Mouse (Mus musculus): ENCODE data around the gene Cfi.

Cfi gene

DNA sequence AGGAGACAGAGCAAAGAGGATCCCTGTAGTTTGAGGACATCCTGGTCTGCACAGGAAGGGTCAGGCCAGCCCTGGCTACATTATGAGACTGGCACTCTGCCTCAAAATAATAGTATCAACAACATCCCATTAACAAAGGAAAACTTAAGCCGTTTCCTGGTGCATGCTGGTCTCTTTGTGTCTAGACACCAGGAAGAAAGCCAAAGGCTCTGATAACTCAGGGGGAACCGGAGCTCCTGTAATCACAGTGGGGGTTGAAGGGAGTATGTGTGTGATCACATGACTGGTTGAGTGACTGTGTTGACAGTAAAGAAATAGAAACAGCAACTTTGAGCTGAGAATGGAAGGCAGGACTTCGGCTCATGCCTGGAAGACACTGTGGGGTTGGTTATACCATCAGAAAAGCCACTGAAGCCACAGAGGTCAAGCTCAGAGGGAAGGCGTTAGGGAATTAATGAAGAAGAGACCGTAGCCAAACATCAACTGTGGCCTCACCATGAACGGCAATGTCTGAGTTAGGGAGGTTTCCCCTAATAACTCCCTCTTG lies at the start of gene Cfi:
TSS of gene Cfi (plus strand) at position 497 of the 547 bp plus-strand sequence.
- no peak for DNase-seq

DNA sequence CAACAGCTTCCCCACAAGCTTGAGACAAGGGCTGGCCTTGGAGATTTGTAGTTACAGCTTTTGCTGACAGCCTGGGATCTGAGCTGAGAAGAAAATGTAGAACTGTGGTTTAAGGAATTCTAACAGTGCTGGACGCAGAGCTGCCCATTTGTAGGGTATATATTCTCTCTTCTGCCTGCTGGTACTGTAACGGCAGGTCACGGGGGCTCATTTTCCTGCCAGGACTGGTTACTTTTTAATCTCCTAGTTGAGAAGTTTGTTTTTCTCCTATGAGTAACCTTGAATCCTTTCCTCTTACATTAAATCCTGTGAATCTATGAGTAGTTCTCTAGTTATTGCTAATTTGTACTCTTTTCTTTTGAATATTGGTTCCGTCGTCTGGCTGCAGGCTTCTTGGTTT lies 41.9 kb upstream of the Cfi start:
- DNase-seq: no peak

DNA sequence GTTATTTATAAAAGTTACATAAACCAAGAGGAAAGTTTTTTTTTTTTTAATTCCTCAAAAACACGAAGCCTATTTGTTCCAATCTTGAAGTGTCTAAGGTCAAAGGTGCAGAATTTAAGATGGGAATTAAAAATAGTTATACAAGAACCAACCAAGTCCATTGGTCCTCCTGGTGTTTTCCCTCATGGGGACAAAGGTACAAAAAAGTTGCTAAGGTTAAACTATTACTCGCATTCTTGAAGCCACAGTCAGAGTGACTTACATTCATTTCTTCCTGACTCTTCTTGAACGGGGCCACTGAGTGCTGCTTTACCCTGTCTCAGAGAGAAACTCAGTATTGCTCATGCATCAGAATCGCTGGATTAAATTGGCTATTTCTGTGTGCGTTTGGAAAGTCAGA lies 38.3 kb upstream of the Cfi start:
- DNase-seq: no peak

DNA sequence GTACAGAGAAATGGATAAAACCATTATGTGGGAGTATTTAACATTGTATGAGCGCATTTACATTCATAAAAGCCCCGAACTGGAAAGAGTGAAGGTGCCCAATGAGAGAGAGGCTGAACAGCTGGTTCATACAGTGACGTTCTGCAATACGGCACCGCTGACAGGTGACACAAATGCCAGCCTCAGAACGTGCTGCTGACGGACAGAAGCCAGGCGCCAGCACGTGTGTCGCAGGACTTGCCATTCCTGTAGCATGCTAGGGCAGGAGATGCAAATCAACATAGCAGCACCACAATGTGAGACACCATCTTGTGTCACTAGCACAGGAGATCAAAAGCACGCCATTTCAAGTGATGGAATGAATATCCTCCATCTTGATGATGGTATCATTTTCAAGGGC lies 37.1 kb upstream of the Cfi start:
- DNase-seq: no peak

DNA sequence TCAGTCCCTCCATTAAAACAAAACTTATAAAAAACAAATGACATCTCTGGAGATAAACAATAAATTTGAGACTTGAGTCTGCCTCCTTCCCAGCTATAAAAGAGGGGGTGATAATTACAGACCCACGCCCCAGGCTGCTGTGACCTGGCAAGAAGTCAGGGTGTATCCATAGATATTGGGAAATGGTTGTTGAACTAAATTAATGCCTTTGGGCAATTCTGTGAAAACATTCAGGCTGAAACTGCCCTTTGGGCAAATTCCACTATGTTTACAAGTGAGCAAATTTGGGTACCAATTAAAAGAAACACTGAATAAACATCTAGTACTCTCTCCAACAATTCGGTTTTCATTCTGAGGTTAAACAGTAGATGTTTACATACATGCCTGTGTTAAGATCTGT lies 36.7 kb upstream of the Cfi start:
- DNase-seq: no peak

DNA sequence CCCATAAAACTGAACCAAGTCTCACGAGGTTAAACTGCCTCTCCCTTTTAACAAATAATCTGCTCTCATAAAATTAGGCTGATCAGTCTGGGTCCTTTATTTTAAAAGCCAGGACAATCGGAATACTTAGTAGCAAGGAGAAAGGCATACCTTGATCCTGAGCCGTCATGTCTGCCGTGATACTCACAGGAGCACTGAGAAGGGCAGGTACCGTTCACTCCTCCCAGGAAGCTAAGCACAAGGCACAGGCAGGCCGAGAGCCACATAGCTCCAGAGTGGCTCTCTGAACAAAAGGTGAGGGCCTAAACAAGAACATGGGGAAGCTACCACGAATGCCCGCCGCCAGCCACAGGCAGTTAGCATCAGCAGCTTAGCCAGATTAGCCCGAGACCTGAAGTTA lies 31.9 kb upstream of the Cfi start, which contains the start of gene Lrit3:
TSS of gene Lrit3 (minus strand) at position 266 of the 400 bp plus-strand sequence.
- no peak for DNase-seq

DNA sequence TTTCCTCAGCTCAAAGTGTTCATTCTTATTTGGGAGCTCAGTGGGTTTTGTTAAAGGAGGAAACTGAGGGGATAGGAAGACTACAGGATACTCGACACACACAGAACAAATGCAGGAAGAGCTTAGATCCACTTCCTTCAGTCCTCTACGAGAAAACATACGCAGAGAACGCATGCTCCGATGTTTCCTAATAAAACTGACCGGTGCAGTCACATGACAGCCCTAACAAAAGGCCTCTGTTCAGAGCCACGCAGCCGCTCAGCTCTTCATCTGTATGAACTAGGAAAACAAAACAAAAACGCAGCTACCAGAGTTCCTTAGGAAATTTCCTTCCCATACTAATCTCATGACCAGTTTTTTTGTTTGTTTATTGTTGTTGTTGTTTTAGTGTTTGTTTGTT lies 14.8 kb upstream of the Cfi start:
- no peak for DNase-seq

DNA sequence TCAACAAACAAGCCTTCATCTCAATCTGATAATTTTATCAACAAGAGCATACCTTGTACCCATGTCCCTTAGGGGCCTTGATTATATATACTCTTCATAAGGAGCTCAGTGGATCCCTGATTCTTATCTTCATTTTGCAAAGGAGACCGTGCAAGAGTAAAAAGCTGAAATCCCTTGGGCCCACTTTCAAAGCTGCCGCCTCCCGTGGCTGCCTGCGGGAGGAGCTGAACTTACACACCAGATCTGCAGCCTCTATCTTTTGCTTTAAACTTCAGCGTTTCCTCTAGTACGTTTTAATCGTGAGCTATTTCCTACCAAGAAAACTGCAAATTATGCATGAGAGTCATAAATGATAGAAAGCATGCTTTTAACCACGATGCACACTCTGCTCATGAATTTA lies 13.9 kb upstream of the Cfi start:
- DNase-seq: no peak

DNA sequence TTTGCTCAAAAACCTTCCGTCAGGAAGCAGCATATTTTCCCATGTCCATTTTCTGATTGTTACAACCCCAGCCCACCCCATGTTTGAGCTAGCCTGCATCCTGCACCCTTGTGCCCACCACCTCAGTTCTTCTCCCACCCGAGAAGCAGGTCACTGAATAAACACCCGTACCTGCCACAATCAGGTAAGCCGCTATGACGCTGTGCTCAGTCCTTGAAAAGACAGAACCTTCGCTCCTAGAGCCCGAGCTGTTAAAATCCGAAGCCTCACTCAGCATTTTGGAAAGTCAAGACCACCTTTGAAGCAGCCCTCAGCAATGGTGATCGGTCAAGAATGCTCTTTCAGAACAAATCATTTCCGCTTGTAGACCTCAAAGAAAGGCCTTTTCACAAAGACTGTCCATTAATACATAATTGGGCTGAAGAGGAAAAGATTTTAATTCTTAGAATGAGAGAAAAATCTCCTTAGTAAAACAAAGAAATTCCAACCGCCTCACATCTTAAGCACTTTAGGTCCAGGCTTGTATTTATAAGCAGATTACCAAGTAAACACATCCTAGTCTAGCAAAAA lies 13.4 kb upstream of the Cfi start, which contains the start of gene Rrh:
TSS of gene Rrh (minus strand) at position 382 of the 570 bp plus-strand sequence.
- DNase-seq: no peak

DNA sequence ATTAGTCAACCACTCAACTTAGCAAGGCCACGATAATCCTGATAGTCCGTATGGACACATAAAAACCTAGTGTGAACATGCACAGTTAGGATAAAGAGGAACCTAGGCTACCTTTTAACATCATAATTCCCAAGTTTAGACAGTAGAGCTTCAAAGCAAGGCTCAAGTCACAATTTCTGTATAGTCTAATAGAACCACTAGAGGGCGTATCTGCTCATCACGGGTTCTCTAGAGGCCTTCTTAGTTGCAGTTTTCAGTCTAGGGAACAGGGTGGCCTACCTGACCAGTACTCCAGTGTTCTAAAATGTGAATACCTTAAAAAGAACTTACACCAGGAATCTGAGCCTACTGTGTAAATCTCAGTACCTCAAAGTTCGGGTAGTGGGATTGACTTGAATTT lies 12.4 kb upstream of the Cfi start:
- DNase-seq: peak; percentile 24

DNA sequence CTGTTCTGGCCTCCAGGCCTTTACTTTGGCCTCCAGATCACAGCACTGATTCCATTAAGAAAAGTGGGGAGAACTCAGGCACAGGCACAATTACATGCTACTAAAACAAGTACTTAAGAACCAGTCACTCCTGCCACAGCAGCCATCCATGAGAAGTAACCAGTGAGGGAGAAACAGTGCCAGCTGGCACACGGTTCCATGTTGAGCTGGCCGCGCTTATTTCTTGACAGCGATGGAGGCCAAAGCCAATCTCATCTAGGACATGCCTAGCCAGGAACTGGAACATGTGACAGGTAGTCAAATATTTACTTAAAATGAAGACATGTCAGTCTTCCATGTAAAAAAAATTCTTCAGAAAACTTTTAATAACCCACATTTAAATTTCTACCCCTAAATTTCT lies 11.5 kb upstream of the Cfi start:
- no peak for DNase-seq

DNA sequence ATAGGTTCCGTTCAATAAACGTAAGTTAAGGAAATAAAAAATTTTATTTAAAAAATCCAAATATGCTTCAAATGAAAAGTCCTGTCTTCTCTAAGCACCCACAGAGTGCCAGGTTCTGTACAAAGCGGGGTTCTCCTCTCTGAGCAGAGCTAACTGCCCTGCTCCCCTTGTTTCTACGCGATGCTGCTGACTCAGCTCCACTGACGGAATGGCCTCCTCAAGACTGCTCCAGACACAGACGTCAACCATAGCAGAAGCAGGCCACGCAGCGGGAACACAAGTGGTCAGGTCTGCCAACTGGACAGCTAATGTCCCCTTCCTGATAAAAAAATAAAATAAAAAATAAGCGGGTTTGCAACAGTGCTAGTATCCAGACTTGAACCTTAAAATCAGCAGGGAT lies 10.8 kb upstream of the Cfi start:
- DNase-seq: no peak

DNA sequence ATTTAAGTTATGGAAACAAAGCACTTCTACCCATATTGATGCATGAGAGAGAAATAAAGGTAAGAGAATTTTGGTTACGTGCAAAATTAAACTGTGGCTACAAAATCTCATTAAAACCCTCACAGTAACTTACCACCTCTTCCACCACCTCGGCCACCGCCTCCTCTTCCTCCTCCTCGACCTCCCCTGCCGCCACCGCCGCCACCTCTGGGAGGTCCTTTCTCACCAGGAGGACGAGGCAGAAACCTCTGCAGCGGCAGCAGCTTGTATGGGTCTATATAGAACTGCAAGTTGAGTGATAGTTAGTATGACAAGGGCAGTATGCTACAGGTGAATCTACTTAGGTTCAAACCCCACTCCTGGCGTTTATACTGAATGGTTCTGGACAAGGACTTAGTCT lies 9.0 kb upstream of the Cfi start:
- no peak for DNase-seq

DNA sequence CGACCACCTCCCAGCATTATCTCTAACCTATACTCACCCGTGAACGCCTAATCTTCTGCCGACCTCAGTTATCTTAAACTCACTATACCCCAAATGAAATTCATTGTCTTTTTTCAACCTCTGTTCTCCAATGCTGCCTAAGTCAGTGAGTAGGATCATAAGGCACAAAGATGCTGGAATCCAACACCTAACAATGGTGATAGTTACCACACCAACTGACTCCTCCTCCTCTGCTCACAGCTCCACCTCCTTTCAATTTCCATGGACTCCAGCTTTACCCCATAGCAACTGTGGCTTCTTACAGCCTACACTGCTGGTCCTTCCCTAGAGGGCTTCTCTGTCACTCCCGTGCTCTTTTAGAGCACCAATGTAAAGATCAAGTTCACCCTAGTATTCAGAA lies 8.0 kb upstream of the Cfi start:
- DNase-seq: no peak

DNA sequence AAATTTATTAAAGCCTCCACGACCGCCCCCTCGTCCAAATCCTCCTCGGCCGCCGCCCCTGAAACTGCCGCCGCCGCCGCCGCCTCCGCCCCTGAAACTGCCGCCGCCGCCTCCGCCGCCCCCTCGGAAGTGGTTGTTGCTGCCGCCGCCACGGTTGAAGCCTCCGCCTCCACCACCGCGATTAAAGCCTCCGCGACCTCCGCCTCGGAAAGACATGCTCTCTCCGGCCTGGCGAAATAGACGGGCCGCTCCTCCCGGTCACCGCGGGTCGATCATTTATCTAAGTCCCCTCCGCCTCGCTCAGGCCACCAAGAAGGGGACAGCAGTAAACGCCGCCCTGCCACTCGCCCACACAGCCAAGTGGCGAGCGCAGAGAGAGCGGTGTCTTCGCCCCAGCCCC lies 5.1 kb upstream of the Cfi start:
- no peak for DNase-seq

DNA sequence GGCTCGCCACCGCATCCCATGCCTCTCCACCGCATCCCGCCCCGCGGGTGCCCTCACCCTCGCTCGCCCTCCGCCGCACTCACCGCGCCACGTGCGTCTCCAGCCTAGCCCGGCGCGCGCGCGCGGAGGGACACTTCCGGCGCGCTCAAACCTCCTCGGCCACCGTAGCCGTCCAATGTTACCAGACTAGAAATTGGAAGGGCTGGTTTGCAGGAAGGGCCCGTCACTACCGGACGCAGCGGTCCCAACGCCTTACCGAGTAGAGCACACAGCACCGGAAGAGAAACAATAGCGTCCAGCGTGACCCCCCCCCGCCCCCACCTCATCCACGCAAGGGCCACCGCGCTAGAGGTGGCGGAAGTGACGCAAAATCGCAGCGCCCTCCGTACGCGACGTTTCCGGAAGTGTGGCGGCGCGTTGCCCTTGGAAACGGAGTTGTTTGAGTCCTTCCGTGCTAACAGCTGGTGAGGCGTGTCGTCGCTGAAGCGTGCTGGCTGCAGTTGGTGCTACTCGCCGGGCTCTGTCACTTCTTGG lies 4.6 kb upstream of the Cfi start, which contains the start of gene Gar1:
TSS of gene Gar1 (minus strand) at position 362 of the 534 bp plus-strand sequence.
- peak; percentile 96 for DNase-seq

DNA sequence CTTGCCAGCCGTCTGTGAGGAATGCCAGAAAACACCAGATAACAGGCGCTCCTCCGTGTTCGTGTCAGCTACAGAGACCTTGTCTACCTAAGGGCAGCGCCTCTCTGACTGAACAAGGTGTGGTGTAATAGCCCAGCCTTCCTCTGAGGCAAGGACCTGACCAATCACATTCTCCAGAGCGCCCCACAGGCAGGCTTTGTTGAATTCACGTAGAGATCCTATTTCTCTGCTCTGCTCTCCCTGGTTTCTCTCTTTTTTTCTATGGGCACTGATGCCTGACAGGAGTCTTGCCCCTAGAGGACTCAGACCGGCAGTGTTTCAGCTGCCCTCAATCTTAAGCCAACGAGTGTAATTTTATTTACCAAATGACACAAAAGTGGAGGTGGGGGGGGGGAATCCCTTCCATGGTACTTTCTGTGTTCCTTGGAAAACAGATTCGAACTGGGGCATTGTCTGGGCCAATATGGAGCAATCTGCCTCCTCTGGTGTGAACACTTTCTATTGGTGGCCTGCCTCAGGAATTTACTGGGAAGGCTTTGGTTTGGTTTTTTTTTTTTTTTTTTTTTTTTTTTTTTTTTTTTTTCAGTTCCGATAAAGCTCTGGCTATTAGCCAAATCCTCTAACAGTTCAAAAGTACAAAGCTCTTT lies 490 bp downstream of the Cfi start:
- no peak for DNase-seq

DNA sequence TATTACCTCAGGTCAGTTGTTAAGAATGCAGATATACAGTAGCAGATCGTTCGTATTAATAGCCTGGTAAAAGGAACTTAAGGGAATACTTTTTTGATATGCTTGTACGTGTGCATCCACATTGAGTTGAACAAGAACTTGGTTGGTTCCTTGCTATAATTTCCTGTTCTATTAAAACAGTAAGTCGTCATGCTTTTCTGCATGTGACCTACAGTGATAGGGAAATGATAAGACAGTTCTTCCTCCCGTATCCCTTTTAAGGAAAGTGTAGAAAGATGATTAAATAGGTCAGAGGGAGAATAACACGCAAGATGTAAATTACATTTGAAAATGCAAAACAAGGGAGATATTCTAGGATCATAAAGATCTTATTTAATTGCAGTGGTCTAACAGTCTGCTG lies 1.3 kb downstream of the Cfi start:
- no peak for DNase-seq

DNA sequence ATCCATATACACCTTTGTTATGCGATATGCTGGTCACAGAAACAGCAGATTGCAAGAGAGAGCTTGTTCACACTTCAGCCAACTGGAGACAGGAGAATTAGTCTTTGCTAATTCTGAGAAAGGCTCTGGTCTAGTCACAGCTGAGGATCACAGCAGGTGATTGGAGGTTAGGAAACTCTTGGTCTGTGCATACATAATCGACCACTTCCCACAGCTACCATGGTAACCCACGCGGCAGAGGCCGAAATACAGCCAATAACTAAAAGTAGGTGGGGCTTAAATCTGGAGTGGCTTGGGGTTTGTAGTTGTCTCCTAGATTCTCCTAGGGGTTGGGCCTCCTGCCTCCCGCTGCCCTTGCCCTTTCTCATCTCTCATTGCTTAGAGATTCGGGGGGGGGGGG lies 2.3 kb downstream of the Cfi start:
- DNase-seq: no peak

DNA sequence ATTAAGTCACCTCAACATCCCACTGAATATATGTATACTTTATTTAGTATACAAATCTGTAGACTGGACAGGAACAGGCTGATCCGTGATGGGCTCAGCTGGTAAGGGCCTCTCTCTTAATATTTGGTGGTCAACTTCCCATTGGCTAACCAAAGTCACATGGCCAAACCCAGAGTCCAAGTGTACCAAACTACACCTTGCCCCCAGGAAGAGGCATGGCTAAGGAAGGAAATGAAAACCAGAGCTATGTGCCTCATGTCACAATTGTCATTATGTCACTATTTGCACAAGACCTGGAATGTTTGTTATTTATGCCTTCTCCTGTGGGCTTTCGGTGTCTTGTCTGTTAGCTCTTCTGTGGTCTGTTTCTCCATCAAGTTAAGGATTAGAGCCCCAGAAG lies 10.2 kb downstream of the Cfi start:
- DNase-seq: no peak

DNA sequence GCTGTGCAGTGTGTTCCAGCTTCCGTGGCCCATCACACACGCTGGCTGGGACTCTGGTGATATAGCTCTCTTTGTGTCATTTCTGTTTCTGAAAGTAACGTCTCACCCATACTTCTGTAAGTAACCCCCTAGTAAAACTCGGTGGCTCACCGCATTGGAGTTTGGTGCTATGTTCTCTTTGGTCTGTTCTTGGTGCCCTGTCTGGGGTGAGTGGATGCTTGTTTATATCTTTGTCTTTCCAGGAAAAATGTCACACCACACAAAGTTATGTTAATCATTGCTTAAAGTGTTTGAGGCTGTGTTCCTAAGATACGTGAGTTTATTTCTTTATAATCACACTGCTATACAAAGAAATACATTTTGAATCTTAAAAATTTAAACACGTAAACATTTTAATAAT lies 11.2 kb downstream of the Cfi start:
- DNase-seq: no peak

DNA sequence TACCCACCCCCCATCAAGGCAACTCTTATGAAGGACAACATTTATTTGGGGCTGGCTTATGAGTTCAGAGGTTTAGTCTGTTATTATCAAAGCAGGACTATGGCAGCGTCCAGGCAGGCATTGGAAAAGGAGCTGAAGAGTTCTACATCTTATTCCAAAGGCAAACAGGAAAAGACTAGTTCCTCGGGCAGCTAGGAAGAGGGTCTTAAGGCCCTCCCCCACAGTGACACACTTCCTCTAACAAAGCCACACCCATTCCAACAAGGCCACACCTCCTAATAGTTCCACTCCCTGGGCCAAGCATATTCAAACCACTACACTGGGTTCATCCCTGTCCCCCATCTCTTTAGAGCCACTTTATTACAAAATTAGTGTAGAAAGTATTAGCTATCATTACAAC lies 26.9 kb downstream of the Cfi start:
- DNase-seq: no peak

DNA sequence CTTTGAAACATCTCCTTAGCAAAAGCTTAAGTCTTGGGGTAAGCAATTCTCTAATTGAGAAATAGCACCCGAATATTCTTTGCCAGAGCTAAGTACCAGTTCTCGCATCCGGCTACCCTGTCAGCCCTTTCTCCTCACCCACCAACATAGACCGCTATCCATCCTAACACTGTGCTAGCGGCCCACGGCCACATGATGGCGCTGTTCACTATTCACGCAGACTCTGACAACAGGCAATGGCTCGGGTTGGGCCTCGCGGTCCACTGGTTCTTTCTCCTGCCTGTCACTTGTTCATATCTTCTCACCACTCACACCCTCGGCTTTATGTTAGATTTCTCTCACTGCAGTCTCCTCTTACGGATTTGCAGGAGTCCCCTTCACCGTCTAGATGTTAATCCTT lies 28.0 kb downstream of the Cfi start:
- DNase-seq: peak; percentile 29

DNA sequence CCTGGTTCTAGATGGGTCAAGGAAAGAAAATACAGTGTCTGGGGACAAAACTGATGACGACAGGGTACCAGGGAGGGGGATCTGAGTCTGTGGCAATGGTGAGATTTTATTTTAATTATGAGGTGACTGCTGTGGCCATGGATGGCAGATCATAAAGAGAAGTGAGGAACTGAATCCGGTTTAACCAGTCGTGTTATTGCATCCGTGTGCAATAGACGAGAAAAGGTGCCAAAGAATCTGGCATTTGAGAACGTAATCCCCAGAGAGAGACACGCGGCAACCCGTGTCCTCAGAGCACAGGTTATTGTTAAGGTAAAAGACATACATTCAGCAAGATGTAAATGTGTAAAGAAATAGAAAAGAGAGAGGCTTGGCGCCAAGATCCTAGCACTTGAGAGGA lies 41.6 kb downstream of the Cfi start:
- DNase-seq: no peak

All from right cerebral cortex, adult 18-20 months (tissue).